Mouse (Mus musculus): ENCODE measurements at regions not wholly inside any gene's neighbourhood (a gene's known extent, or its start where the extent isn't known, plus 50 kb on each side); places are given as distances from the start of the nearest gene placed in this dataset.

DNA sequence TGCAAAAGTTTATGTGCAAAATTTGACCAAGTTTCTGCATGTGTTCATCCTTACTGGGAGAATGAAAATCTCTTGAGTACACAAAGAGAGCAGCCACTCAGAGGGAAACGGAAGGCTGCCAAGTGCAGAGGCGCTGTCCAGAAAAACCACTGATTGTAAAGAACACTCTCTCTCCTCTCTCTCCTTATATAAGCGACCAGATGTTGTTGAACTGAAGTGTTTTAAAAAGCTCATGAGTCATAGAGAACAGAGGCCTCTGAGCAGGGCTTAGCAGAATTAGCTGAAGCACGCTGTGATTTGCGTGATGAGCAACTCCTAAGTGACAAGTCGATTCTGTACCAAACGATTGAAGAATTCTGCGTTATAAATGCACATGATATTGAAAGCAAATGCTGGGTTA, 68.5 kb upstream of the Arhgap21 start:
- Histone ChIP-seq H3K4me2 (ENCODE audit: insufficient read depth, low read depth, poor library complexity, severe bottlenecking) (peak overlapping the region; percentile 71; the same call in 1 of the 2 replicates), H3K4me3 (replicated peaks in 1 of 3; ENCODE audit: low read depth in 2 of 3, low read length in 2 of 3, poor library complexity in 1 of 3) (no peak overlapping the region), H3K4me1 (ENCODE audit: control insufficient read depth in 1 of 2, insufficient read depth in 2 of 2) (peaks cover 15 to 38% of the 10 kb centered on the region in 2 experiments; a peak in 3 of 4 replicates), H3K9ac (ENCODE audit: insufficient read depth, low read depth) (peak overlapping the region; percentile 26; the same call in 1 of the 2 replicates), H3K9me3 (replicated peaks; ENCODE audit: low read length) (no peaks in the 10 kb centered on the region), H3K27ac (ENCODE audit: insufficient read depth, low read depth) (peak overlapping the region; percentile 26; the same call in 1 of the 2 replicates), H3K79me2 (replicated peaks; ENCODE audit: control insufficient read depth, extremely low read depth, insufficient read depth, poor library complexity, severe bottlenecking) (no peaks in the 10 kb centered on the region), H3K27me3 (replicated peaks) (no peaks in the 10 kb centered on the region), H3K36me3 (replicated peaks in 1 of 2; ENCODE audit: control insufficient read depth in 1 of 2, insufficient read depth in 1 of 2, low read length in 1 of 2) (no peaks in the 10 kb centered on the region)
- in situ Hi-C loops (cut with MboI; ENCODE audit: low pct_ligation_motif_present, low pct_unique_long_range_greater_than_20kb, low sequenced_read_pairs) (no loop called here), dilution Hi-C loops (cut with MboI; ENCODE audit: extremely low pct_ligation_motif_present, extremely low pct_unique_long_range_greater_than_20kb, low sequenced_read_pairs) (no loop called here)
- TF ChIP-seq CHD2 (IDR thresholded peaks at IDR 0.05; ENCODE audit: low read length), result no peak
- TF ChIP-seq SMC3 (IDR thresholded peaks at IDR 0.05; ENCODE audit: low read depth, low read length), result no peak
- TF ChIP-seq TBP (conservative IDR thresholded peaks at IDR 0.05; ENCODE audit: low read depth, low read length), result no peak
- no peak for TF ChIP-seq ZMIZ1 (IDR thresholded peaks at IDR 0.05; ENCODE audit: low read depth, low read length)
- TF ChIP-seq USF2 (conservative IDR thresholded peaks at IDR 0.05; ENCODE audit: low read depth, low read length), result no peak
- TF ChIP-seq IRF4 (IDR thresholded peaks at IDR 0.05; ENCODE audit: low read depth, low read length), result no peak; the same call in 1 of the 2 replicates
- no peak for TF ChIP-seq JUND (conservative IDR thresholded peaks at IDR 0.05; ENCODE audit: low read depth, low read length)
- no peak for TF ChIP-seq POLR2AphosphoS2 (IDR thresholded peaks at IDR 0.05; ENCODE audit: low read depth, low read length)
- no peak for TF ChIP-seq PAX5 (IDR thresholded peaks at IDR 0.05; ENCODE audit: low read length)
- TF ChIP-seq ETS1 (conservative IDR thresholded peaks at IDR 0.05; ENCODE audit: low read depth, low read length), result peak; percentile 75
- no peak for TF ChIP-seq RCOR1 (conservative IDR thresholded peaks at IDR 0.05; ENCODE audit: low read depth, low read length)
- no peak for TF ChIP-seq E2F4 (IDR thresholded peaks at IDR 0.05; ENCODE audit: insufficient replicate concordance, low read depth, low read length)
- TF ChIP-seq MAX (IDR thresholded peaks at IDR 0.05; ENCODE audit: low read length), result 0 out of 2 replicates have a peak, but pooled peaks have one; percentile 24
- TF ChIP-seq NRF1 (IDR thresholded peaks at IDR 0.05; ENCODE audit: low read depth, low read length), result no peak
- TF ChIP-seq NELFE (IDR thresholded peaks at IDR 0.05; ENCODE audit: low read depth, low read length), result no peak
- TF ChIP-seq UBTF (IDR thresholded peaks at IDR 0.05; ENCODE audit: low read depth, low read length), result no peak
- TF ChIP-seq ZKSCAN1 (IDR thresholded peaks at IDR 0.05; ENCODE audit: borderline replicate concordance, low read depth, low read length), result no peak
- TF ChIP-seq CHD1 (IDR thresholded peaks at IDR 0.05; ENCODE audit: low read depth, low read length), result no peak
- TF ChIP-seq EP300 (IDR thresholded peaks at IDR 0.05; ENCODE audit: low read length), result no peak; the same call in 1 of the 2 replicates
- no peak for TF ChIP-seq TCF12 (IDR thresholded peaks at IDR 0.05; ENCODE audit: low read depth, low read length)
- no peak for TF ChIP-seq MXI1 (IDR thresholded peaks at IDR 0.05; ENCODE audit: low read depth, low read length)
- no peak for TF ChIP-seq HCFC1 (IDR thresholded peaks at IDR 0.05; ENCODE audit: low read depth, low read length)
- TF ChIP-seq MYC (IDR thresholded peaks at IDR 0.05; ENCODE audit: low read depth, low read length), result no peak
- TF ChIP-seq MAZ (IDR thresholded peaks at IDR 0.05; ENCODE audit: low read depth, low read length), result no peak
- no peak for TF ChIP-seq ZC3H11A (IDR thresholded peaks at IDR 0.05; ENCODE audit: low read depth, low read length)
- TF ChIP-seq ZNF384 (IDR thresholded peaks at IDR 0.05; ENCODE audit: low read depth, low read length), result no peak
- no peak for TF ChIP-seq CTCF (conservative IDR thresholded peaks at IDR 0.05 in 1 of 2, IDR thresholded peaks at IDR 0.05 in 1 of 2; ENCODE audit: low read depth in 2 of 2, low read length in 2 of 2)
- TF ChIP-seq MEF2A (IDR thresholded peaks at IDR 0.05; ENCODE audit: borderline replicate concordance, low read depth, low read length), result peak; percentile 91
- TF ChIP-seq MAFK (IDR thresholded peaks at IDR 0.05; ENCODE audit: insufficient replicate concordance, low read length), result no peak
- TF ChIP-seq SIN3A (IDR thresholded peaks at IDR 0.05; ENCODE audit: low read length), result no peak
- TF ChIP-seq GABPA (IDR thresholded peaks at IDR 0.05; ENCODE audit: insufficient replicate concordance, low read depth, low read length), result no peak
- TF ChIP-seq BHLHE40 (IDR thresholded peaks at IDR 0.05; ENCODE audit: low read depth, low read length), result peak; percentile 22
- TF ChIP-seq USF1 (IDR thresholded peaks at IDR 0.05; ENCODE audit: low read depth, low read length), result no peak
- TF ChIP-seq JUN (IDR thresholded peaks at IDR 0.05; ENCODE audit: insufficient read depth, low read depth, low read length), result peak; percentile 42; the same call in 1 of the 2 replicates
- TF ChIP-seq KAT2A (IDR thresholded peaks at IDR 0.05; ENCODE audit: insufficient replicate concordance, low read length), result no peak
- TF ChIP-seq ELF1 (IDR thresholded peaks at IDR 0.05; ENCODE audit: low read depth, low read length), result no peak
- TF ChIP-seq RAD21 (IDR thresholded peaks at IDR 0.05; ENCODE audit: low read depth, low read length), result no peak
- TF ChIP-seq POLR2A (IDR thresholded peaks at IDR 0.05; ENCODE audit: low read depth, low read length), result no peak
- peak; percentile 71 for DNase-seq (ENCODE audit: extremely low read depth)
